Mouse (Mus musculus) stomach, postnatal 0 days (tissue): ENCODE results near the gene Zfp148. TPM values are rescaled to one million over a fixed set of nuclear protein-coding genes. Genes with fewer than 3 reads are reported as not detected.
"Not testable (repeated sequence)": the region's sequence is repeated elsewhere in the genome, so short reads cannot be mapped to it uniquely, and the experiment has no call there.

ENCODE experiments used
- ATAC-seq: fragments of 200-750 bp; cut with Nextera tagmentation; 2 replicates; pipeline ENCODE4 v1.8.0; 2017; ENCODE audit not compliant: low FRiP score, low TSS enrichment
- DNase-seq: peaks from one replicate; pipeline ENCODE4 v3.0.0-alpha.2; 2016; ENCODE audit warnings: low spot score
- H3K27ac ChIP-seq: fragments of 300-500 bp; sonication (generic); replicated peaks from 2 replicates; pipeline ENCODE4 v1.5.1; 2014; ENCODE audit warnings: mild to moderate bottlenecking, control low read depth
- H3K27me3 ChIP-seq: fragments of 300-500 bp; sonication (generic); 2 replicates; pipeline ENCODE4 v1.6.1; 2014; ENCODE audit warnings: low read length; ENCODE audit not compliant: control insufficient read depth, insufficient read depth
- H3K36me3 ChIP-seq: fragments of 300-500 bp; sonication (generic); 2 replicates; pipeline ENCODE4 v1.6.1; 2014; ENCODE audit warnings: low read length, mixed read lengths; ENCODE audit not compliant: control insufficient read depth, insufficient read depth
- H3K4me1 ChIP-seq: fragments of 300-500 bp; sonication (generic); replicated peaks from 2 replicates; pipeline ENCODE4 v1.6.1; 2014; ENCODE audit warnings: antibody characterized with exemption; ENCODE audit not compliant: control insufficient read depth, insufficient read depth
- H3K4me2 ChIP-seq: fragments of 300-500 bp; sonication (generic); replicated peaks from 2 replicates; pipeline ENCODE4 v1.6.1; 2014; ENCODE audit warnings: low read depth, mild to moderate bottlenecking, control low read depth, moderate library complexity
- H3K4me3 ChIP-seq: fragments of 300-500 bp; sonication (generic); 2 replicates; pipeline ENCODE4 v1.5.1; 2014; ENCODE audit warnings: low read depth, low read length, control low read depth
- H3K9ac ChIP-seq: fragments of 300-500 bp; sonication (generic); 2 replicates; pipeline ENCODE4 v1.6.1; 2014; ENCODE audit warnings: mild to moderate bottlenecking, low read length, control low read depth, mixed read lengths
- H3K9me3 ChIP-seq: fragments of 300-500 bp; sonication (generic); 2 replicates; pipeline ENCODE4 v1.6.1; 2016; ENCODE audit warnings: low read length; ENCODE audit not compliant: control insufficient read depth
- CTCF ChIP-seq: IDR thresholded peaks from 2 replicates; pipeline ENCODE4 v1.5.1; 2016; ENCODE audit warnings: antibody characterized with exemption, low read depth, mild to moderate bottlenecking, moderate library complexity
- EP300 ChIP-seq: optimal IDR thresholded peaks from 2 replicates; pipeline ENCODE3; 2016; ENCODE audit warnings: antibody characterized with exemption
- WGBS: fragments of 180-500 bp; shearing (Covaris S2); extraction: QIAGEN DNeasy Blood & Tissue Kit; methylation state at CpG from one replicate; pipeline ENCODE4 v1.1.7; 2014; 5-methylcytosine and 5-hydroxymethylcytosine counted together
- polyA plus RNA-seq: library from polyadenylated mRNA; unstranded; fragments of >200 nt; fragmentation: Nextera tagmentation; extraction: Ambion mirVana; gene quantifications from 2 replicates; pipeline ENCODE4 v1.2.1, GENCODE M21; 2015

Gene Zfp148
- polyA plus RNA-seq, 1 experiment from 2014 or later, result 25.1 TPM

DNA sequence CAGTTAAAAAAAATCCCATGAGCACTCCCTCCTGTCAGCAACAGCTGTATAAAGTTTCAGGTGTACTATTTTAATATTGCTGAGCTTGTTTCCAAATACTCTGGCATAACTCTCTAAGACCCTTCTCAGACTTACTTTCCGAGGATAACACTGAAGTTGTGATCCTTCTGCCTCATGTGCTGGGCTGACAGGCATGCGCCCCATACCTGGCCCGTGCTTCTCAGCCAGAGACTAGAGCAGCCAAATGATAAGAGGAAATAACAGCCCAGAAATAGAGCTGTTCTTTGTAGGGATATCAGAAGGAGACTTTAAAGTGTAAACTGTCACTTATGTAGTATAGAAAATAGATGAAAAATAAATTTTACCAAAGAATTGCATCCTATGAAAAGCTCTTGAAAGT is 101.7 kb downstream of the Zfp148 start:
- WGBS, result 95% methylated on average over 3 of the region's 3 CpGs
- DNase-seq (no peak), ATAC-seq (no peak)
- Histone ChIP-seq H3K4me2 (no peak overlapping the region), H3K27me3 (no peaks in the 10 kb centered on the region), H3K4me1 (no peaks in the 10 kb centered on the region), H3K4me3 (no peak overlapping the region), H3K9ac (no peak overlapping the region), H3K27ac (no peak overlapping the region), H3K36me3 (peaks cover 5% of the 10 kb centered on the region; the same call in 1 of the 2 replicates), H3K9me3 (no peaks in the 10 kb centered on the region)
- no peak for TF ChIP-seq EP300
- no peak for TF ChIP-seq CTCF

DNA sequence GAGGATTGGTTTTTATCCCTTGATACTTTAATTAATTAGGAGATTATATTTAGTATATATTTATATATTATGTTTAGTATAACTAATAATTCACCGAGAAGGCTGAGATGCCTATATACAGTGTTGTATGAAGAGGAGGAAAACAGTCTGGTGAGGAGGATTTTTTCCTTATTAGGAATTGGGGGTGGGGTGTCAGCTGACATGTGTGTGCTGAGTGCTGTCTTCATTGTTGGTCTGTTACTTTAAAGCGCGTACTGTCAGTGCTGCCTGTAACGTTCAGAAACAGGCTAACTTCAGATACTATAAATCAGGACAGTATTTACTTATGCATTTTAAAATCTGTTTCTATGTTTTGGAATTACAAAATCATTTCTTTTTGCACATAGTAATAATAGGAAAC is 107.1 kb downstream of the Zfp148 start:
- no peak for ATAC-seq
- no peaks in the 10 kb centered on the region for H3K4me1 ChIP-seq
- no peaks in the 10 kb centered on the region for H3K27me3 ChIP-seq
- no peak overlapping the region for H3K9ac ChIP-seq
- no peak overlapping the region for H3K4me2 ChIP-seq
- H3K36me3 ChIP-seq, result peaks cover 5% of the 10 kb centered on the region; the same call in 1 of the 2 replicates
- H3K27ac ChIP-seq, result no peak overlapping the region
- H3K9me3 ChIP-seq, result no peaks in the 10 kb centered on the region
- TF ChIP-seq EP300 (no peak), CTCF (no peak)
- 73% methylated on average over 4 of the region's 4 CpGs for WGBS
- no peak overlapping the region for H3K4me3 ChIP-seq
- DNase-seq, result no peak

DNA sequence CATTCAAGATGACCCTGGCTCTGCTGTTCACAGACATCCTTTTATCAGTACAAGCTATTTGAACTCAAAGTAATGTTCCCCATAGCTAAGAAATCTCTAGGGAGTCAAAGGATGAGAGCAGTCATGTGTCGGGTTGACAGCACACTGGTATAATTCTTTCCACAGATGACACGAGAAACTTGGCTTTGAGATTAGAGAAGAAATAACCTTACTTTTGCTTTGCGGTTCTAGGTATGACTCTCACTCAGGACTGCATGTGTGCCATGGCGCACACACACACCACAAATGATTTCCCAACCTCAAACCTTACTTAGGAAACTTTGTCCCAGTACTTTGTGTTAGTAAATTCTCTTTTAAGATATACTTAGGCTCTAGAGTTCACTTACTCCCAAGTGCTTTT is 113.7 kb downstream of the Zfp148 start:
- Histone ChIP-seq H3K27ac (no peak overlapping the region), H3K4me3 (no peak overlapping the region), H3K4me2 (no peak overlapping the region), H3K36me3 (peaks cover 10% of the 10 kb centered on the region; the same call in 1 of the 2 replicates), H3K4me1 (no peaks in the 10 kb centered on the region), H3K27me3 (no peaks in the 10 kb centered on the region), H3K9me3 (no peaks in the 10 kb centered on the region), H3K9ac (no peak overlapping the region)
- ATAC-seq (no peak), DNase-seq (no peak)
- WGBS, result 90% methylated on average over 4 of the region's 4 CpGs
- TF ChIP-seq CTCF (no peak), EP300 (no peak)

DNA sequence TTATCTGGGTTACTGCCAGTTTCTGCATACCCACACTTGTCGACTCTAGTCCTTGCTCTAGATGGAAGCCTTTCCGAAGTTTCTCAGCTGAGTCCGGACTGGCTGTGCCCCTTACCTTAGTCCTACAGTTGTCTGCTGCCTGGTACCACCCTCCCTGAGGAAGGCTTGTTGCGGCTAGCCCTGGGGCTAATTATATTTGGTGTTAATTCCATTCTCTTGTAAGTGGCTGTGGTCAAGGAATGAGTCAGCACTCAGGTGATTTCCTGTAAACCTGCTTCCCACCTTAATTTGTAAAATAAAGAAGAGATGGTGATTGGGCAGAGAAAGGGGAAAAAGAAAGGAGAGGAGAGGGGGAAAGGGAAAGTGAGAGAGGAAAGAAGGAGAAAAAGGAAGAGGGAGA is 127.4 kb downstream of the Zfp148 start:
- no peak for TF ChIP-seq CTCF
- H3K4me2 ChIP-seq, result no peak overlapping the region
- ATAC-seq (no peak), DNase-seq (no peak)
- 71% methylated on average over 4 of the region's 4 CpGs for WGBS
- no peak overlapping the region for H3K9ac ChIP-seq
- no peak overlapping the region for H3K4me3 ChIP-seq
- no peaks in the 10 kb centered on the region for H3K36me3 ChIP-seq
- no peak overlapping the region for H3K27ac ChIP-seq
- no peaks in the 10 kb centered on the region for H3K9me3 ChIP-seq
- H3K27me3 ChIP-seq, result no peaks in the 10 kb centered on the region
- no peaks in the 10 kb centered on the region for H3K4me1 ChIP-seq

DNA sequence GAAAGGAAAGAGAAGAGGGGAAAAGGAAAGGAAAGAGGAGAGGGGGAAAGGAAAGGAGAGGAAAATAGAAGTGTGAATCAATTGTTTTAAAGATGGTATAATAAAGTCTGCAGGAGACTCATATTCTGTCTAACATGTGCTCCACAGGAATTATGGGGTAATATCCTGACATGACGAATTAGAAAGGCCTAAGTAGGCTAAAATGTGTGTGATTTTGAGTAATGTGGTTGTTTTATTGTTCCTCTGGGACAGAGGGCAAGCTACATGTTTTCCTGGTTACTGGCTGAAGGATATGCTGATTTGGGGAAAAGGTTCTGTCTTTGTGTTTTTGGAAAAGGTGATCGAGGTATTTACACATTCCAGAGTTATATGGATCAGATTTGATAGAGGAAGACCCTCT is 128.6 kb downstream of the Zfp148 start:
- not testable (repeated sequence) for H3K27ac ChIP-seq, H3K27me3 ChIP-seq, H3K4me1 ChIP-seq, H3K9ac ChIP-seq, H3K4me2 ChIP-seq, H3K4me3 ChIP-seq, DNase-seq, H3K36me3 ChIP-seq, ATAC-seq, H3K9me3 ChIP-seq
- 94% methylated on average over 2 of the region's 2 CpGs for WGBS

DNA sequence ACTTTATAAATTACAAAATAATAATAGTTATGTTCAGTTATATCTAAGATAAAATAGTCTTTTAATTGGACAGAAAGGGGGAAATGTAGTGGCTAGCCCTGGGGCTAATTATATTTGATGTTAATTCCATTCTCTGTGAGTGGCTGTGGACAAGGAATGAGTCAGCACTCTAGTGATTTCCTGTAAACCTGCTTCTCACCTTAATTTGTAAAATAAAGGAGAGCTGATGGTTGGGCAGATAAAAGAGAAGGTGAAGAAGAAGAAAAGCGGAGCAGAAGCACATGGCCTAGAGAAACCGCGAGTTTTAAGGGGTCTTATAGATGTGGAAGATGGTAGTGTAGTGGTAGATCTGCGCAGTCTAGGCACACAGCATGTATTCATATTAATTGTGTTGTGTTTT is 130.2 kb downstream of the Zfp148 start:
- not testable (repeated sequence) for DNase-seq, H3K4me2 ChIP-seq, H3K27me3 ChIP-seq, ATAC-seq, H3K4me1 ChIP-seq, H3K9ac ChIP-seq, H3K36me3 ChIP-seq, H3K9me3 ChIP-seq, H3K4me3 ChIP-seq, H3K27ac ChIP-seq
- 91% methylated on average over 4 of the region's 4 CpGs for WGBS
